Mouse (Mus musculus) neural tube, embryonic 11.5 days (tissue): ENCODE measurements around the gene Sgms2. TPM values are rescaled to one million over a fixed set of nuclear protein-coding genes. Genes with fewer than 3 reads are reported as not detected.

Experiments
- ATAC-seq: fragments of 200-750 bp; cut with Nextera tagmentation; 2 replicates; pipeline ENCODE4 v1.8.0; 2017; ENCODE audit warnings: moderate number of reproducible peaks, mild to moderate bottlenecking, moderate TSS enrichment, moderate library complexity; ENCODE audit not compliant: insufficient read depth, low FRiP score, low TSS enrichment
- DNase-seq: peaks from one replicate; pipeline ENCODE4 v3.0.0-alpha.2; 2015; ENCODE audit warnings: low spot score
- H3K27ac ChIP-seq: fragments of 300-500 bp; sonication (generic); 2 replicates; pipeline ENCODE4 v1.5.1; 2014; ENCODE audit warnings: low read depth, mild to moderate bottlenecking, low read length
- H3K27me3 ChIP-seq: fragments of 300-500 bp; sonication (generic); 2 replicates; pipeline ENCODE4 v1.6.1; 2014; ENCODE audit warnings: mild to moderate bottlenecking, low read length, mixed read lengths; ENCODE audit not compliant: control insufficient read depth, insufficient read depth
- H3K36me3 ChIP-seq: fragments of 300-500 bp; sonication (generic); 2 replicates; pipeline ENCODE4 v1.6.1; 2014; ENCODE audit warnings: mild to moderate bottlenecking, low read length, moderate library complexity, mixed read lengths; ENCODE audit not compliant: control insufficient read depth, insufficient read depth
- H3K4me1 ChIP-seq: fragments of 300-500 bp; sonication (generic); 2 replicates; pipeline ENCODE4 v1.6.1; 2014; ENCODE audit warnings: low read length, mixed read lengths; ENCODE audit not compliant: control insufficient read depth, insufficient read depth
- H3K4me2 ChIP-seq: fragments of 300-500 bp; sonication (generic); 2 replicates; pipeline ENCODE4 v1.6.1; 2014; ENCODE audit warnings: low read depth, mild to moderate bottlenecking, moderate library complexity
- H3K4me3 ChIP-seq: fragments of 300-500 bp; sonication (generic); 2 replicates; pipeline ENCODE4 v1.5.1; 2014; ENCODE audit warnings: low read depth, low read length
- H3K9ac ChIP-seq: fragments of 300-500 bp; sonication (generic); 2 replicates; pipeline ENCODE4 v1.6.1; 2014; ENCODE audit warnings: mild to moderate bottlenecking, low read length
- H3K9me3 ChIP-seq: fragments of 300-500 bp; sonication (generic); 2 replicates; pipeline ENCODE4 v1.6.1; 2016; ENCODE audit warnings: low read length; ENCODE audit not compliant: control insufficient read depth
- WGBS: fragments of 180-500 bp; shearing (Covaris S2); extraction: QIAGEN DNeasy Blood & Tissue Kit; methylation state at CpG from one replicate; pipeline ENCODE4 v1.1.7; 2014; 5-methylcytosine and 5-hydroxymethylcytosine counted together
- polyA plus RNA-seq: library from polyadenylated mRNA; unstranded; fragments of >200 nt; fragmentation: Nextera tagmentation; extraction: Ambion mirVana; gene quantifications from 2 replicates; pipeline ENCODE4 v1.2.1, GENCODE M21; 2014

Sgms2 gene
- polyA plus RNA-seq, 1 experiment from 2014 or later = 0.52 TPM

GRCm38 (mm10) chr3:131274151-131274550, 217.1 kb downstream of the Sgms2 start:
- ATAC-seq (no peak), DNase-seq (no peak)
- Histone ChIP-seq H3K36me3 (no peaks in the 10 kb centered on the region), H3K4me1 (peaks cover 4% of the 10 kb centered on the region; the same call in 1 of the 2 replicates), H3K9ac (no peak overlapping the region), H3K27ac (no peak overlapping the region), H3K9me3 (no peaks in the 10 kb centered on the region), H3K4me2 (no peak overlapping the region), H3K27me3 (no peaks in the 10 kb centered on the region), H3K4me3 (no peak overlapping the region)
- 81% methylated on average over 4 of the region's 4 CpGs for WGBS

- Histone ChIP-seq H3K9me3 (no peaks in the 10 kb centered on the region), H3K27ac (no peak overlapping the region), H3K9ac (no peak overlapping the region; the same call in 1 of the 2 replicates), H3K36me3 (no peaks in the 10 kb centered on the region), H3K4me3 (peak overlapping the region; percentile 63), H3K4me1 (peaks cover 4% of the 10 kb centered on the region; the same call in 1 of the 2 replicates), H3K27me3 (no peaks in the 10 kb centered on the region), H3K4me2 (peak overlapping the region; percentile 58)
- DNase-seq = no peak
- ATAC-seq = 0 out of 2 replicates have a peak, but pooled peaks have one; percentile 0
- 57% methylated on average over 10 of the region's 10 CpGs for WGBS
Observed at GRCm38 (mm10) chr3:131272374-131273100, 218.7 kb downstream of the Sgms2 start.

GRCm38 (mm10) chr3:131271559-131272373, 219.4 kb downstream of the Sgms2 start, which contains the start of gene Hadh:
Gene Hadh (minus strand): TSS chr3:131272101.
- peak; percentile 93 for ATAC-seq
- H3K4me3 ChIP-seq = peak within 1 kb of the TSS; percentile 63
- peak; percentile 93 for DNase-seq
- no peaks in the 10 kb centered on the region for H3K27me3 ChIP-seq
- WGBS = under 1% methylated on average over 46 of the region's 54 CpGs
- no peak within 1 kb of the TSS for H3K27ac ChIP-seq
- peaks cover 4% of the 10 kb centered on the region; the same call in 1 of the 2 replicates for H3K4me1 ChIP-seq
- peak within 1 kb of the TSS; percentile 58 for H3K4me2 ChIP-seq
- peak within 1 kb of the TSS; percentile 66 for H3K9ac ChIP-seq
- H3K9me3 ChIP-seq = no peaks in the 10 kb centered on the region
- H3K36me3 ChIP-seq = no peaks in the 10 kb centered on the region

- Histone ChIP-seq H3K36me3 (no peaks in the 10 kb centered on the region), H3K9ac (no peak overlapping the region; the same call in 1 of the 2 replicates), H3K27me3 (no peaks in the 10 kb centered on the region), H3K4me3 (peak overlapping the region; percentile 63), H3K4me2 (peak overlapping the region; percentile 58), H3K4me1 (peaks cover 4% of the 10 kb centered on the region; the same call in 1 of the 2 replicates), H3K9me3 (no peaks in the 10 kb centered on the region), H3K27ac (no peak overlapping the region)
- DNase-seq (peak; percentile 56), ATAC-seq (no peak)
- 13% methylated on average over 8 of the region's 8 CpGs for WGBS
Observed at GRCm38 (mm10) chr3:131271157-131271556, 220.1 kb downstream of the Sgms2 start.

GRCm38 (mm10) chr3:131270381-131270780, 220.8 kb downstream of the Sgms2 start:
- no peak overlapping the region for H3K4me2 ChIP-seq
- H3K4me3 ChIP-seq = no peak overlapping the region
- H3K9ac ChIP-seq = no peak overlapping the region
- WGBS = 66% methylated on average over 6 of the region's 6 CpGs
- H3K9me3 ChIP-seq = no peaks in the 10 kb centered on the region
- peaks cover 4% of the 10 kb centered on the region; the same call in 1 of the 2 replicates for H3K4me1 ChIP-seq
- no peaks in the 10 kb centered on the region for H3K36me3 ChIP-seq
- no peak for DNase-seq
- no peak overlapping the region for H3K27ac ChIP-seq
- H3K27me3 ChIP-seq = no peaks in the 10 kb centered on the region
- no peak for ATAC-seq

Other genes with a start within 250 kb of the Sgms2 start
- 74.6 and 77.6 TPM in 2 replicates for gene Hadh, start 219.3 kb downstream of the Sgms2 start, polyA plus RNA-seq
- gene Cyp2u1, start 188.2 kb downstream of the Sgms2 start, polyA plus RNA-seq = 2.2 and 2.3 TPM in 2 replicates
- 93.7 and 98.1 TPM in 2 replicates for gene Papss1, start 73.4 kb upstream of the Sgms2 start, polyA plus RNA-seq